Mouse (Mus musculus) liver, embryonic 12.5 days (tissue): ENCODE results near the gene Pde6c. TPM values are rescaled to one million over a fixed set of nuclear protein-coding genes. Genes with fewer than 3 reads are reported as not detected.

Source experiments
- ATAC-seq: fragments of 200-750 bp; cut with Nextera tagmentation; 2 replicates; pipeline ENCODE4 v1.8.0; 2017; ENCODE audit warnings: moderate number of reproducible peaks, mild to moderate bottlenecking, moderate library complexity
- H3K27ac ChIP-seq: fragments of 300-500 bp; sonication (generic); 2 replicates; pipeline ENCODE4 v1.5.1; 2016; ENCODE audit warnings: mild to moderate bottlenecking
- H3K27me3 ChIP-seq: fragments of 300-500 bp; sonication (generic); replicated peaks from 2 replicates; pipeline ENCODE4 v1.6.1; 2016; ENCODE audit warnings: mild to moderate bottlenecking, moderate library complexity
- H3K36me3 ChIP-seq: fragments of 300-500 bp; sonication (generic); 2 replicates; pipeline ENCODE4 v1.6.1; 2016; ENCODE audit warnings: mild to moderate bottlenecking, moderate library complexity
- H3K4me1 ChIP-seq: fragments of 300-500 bp; sonication (generic); 2 replicates; pipeline ENCODE4 v1.6.1; 2016
- H3K4me2 ChIP-seq: fragments of 300-500 bp; sonication (generic); 2 replicates; pipeline ENCODE4 v1.6.1; 2016; ENCODE audit warnings: mild to moderate bottlenecking, moderate library complexity
- H3K4me3 ChIP-seq: fragments of 300-500 bp; sonication (generic); 2 replicates; pipeline ENCODE4 v1.5.1; 2016; ENCODE audit warnings: mild to moderate bottlenecking, moderate library complexity
- H3K9ac ChIP-seq: fragments of 300-500 bp; sonication (generic); 2 replicates; pipeline ENCODE4 v1.6.1; 2016; ENCODE audit warnings: mild to moderate bottlenecking, moderate library complexity
- H3K9me3 ChIP-seq: fragments of 300-500 bp; sonication (generic); replicated peaks from 2 replicates; pipeline ENCODE4 v1.6.1; 2016; ENCODE audit warnings: mild to moderate bottlenecking, moderate library complexity
- WGBS: fragments of 180-500 bp; shearing (Covaris S2); methylation state at CpG from one replicate; pipeline ENCODE4 v1.1.7; 2016; ENCODE audit not compliant: insufficient replicate concordance; 5-methylcytosine and 5-hydroxymethylcytosine counted together
- polyA plus RNA-seq: library from polyadenylated mRNA; unstranded; fragments of >200 nt; fragmentation: Nextera tagmentation; extraction: Ambion mirVana; gene quantifications from 2 replicates; pipeline ENCODE4 v1.2.1, GENCODE M21; 2016

The Pde6c gene
- polyA plus RNA-seq, result 3.2 and 3.5 TPM in 2 replicates

- H3K9ac ChIP-seq, result no peak within 1 kb of the TSS
- H3K27ac ChIP-seq, result peak within 1 kb of the TSS; percentile 61
Observed at GRCm38 (mm10) chr19:38132481-38132880, at the start of gene Pde6c. TSS of gene Pde6c (plus strand) at chr19:38132781.

GRCm38 (mm10) chr19:38082931-38083525, 49.6 kb upstream of the Pde6c start:
- Histone ChIP-seq H3K27me3 (no peaks in the 10 kb centered on the region), H3K4me1 (no peaks in the 10 kb centered on the region), H3K27ac (no peak overlapping the region), H3K4me3 (no peak overlapping the region), H3K9ac (no peak overlapping the region), H3K4me2 (no peak overlapping the region), H3K9me3 (no peaks in the 10 kb centered on the region), H3K36me3 (no peaks in the 10 kb centered on the region)
- 48% methylated on average over 5 of the region's 5 CpGs for WGBS
- ATAC-seq, result no peak

More at GRCm38 (mm10) chr19:38132481-38132880, at the start of gene Pde6c:
- Histone ChIP-seq H3K27me3 (0 out of 2 replicates have a peak, but pooled peaks cover 3% of the 10 kb centered on the region), H3K4me3 (no peak within 1 kb of the TSS), H3K36me3 (no peaks in the 10 kb centered on the region), H3K4me1 (no peaks in the 10 kb centered on the region), H3K4me2 (no peak within 1 kb of the TSS), H3K9me3 (no peaks in the 10 kb centered on the region)
- no peak for ATAC-seq
- 65% methylated on average over 6 of the region's 6 CpGs for WGBS

- Histone ChIP-seq H3K9ac (no peak overlapping the region), H3K9me3 (no peaks in the 10 kb centered on the region), H3K27ac (no peak overlapping the region), H3K4me2 (no peak overlapping the region), H3K36me3 (no peaks in the 10 kb centered on the region), H3K4me1 (no peaks in the 10 kb centered on the region), H3K4me3 (no peak overlapping the region), H3K27me3 (no peaks in the 10 kb centered on the region)
- 66% methylated on average over 4 of the region's 4 CpGs for WGBS
- no peak for ATAC-seq
Observed at GRCm38 (mm10) chr19:38085841-38086240, 46.7 kb upstream of the Pde6c start.

- ATAC-seq, result no peak
- Histone ChIP-seq H3K27ac (no peak overlapping the region), H3K36me3 (no peaks in the 10 kb centered on the region), H3K4me3 (no peak overlapping the region), H3K27me3 (no peaks in the 10 kb centered on the region), H3K4me2 (no peak overlapping the region), H3K9me3 (no peaks in the 10 kb centered on the region), H3K4me1 (no peaks in the 10 kb centered on the region), H3K9ac (no peak overlapping the region)
- WGBS, result 42% methylated on average over 11 of the region's 11 CpGs
Observed at GRCm38 (mm10) chr19:38086948-38087551, 45.5 kb upstream of the Pde6c start.

GRCm38 (mm10) chr19:38089358-38089757, 43.2 kb upstream of the Pde6c start:
- Histone ChIP-seq H3K9me3 (no peaks in the 10 kb centered on the region), H3K4me3 (no peak overlapping the region), H3K27ac (no peak overlapping the region), H3K4me1 (no peaks in the 10 kb centered on the region), H3K4me2 (no peak overlapping the region), H3K27me3 (peaks cover 6% of the 10 kb centered on the region; the same call in 1 of the 2 replicates), H3K36me3 (no peaks in the 10 kb centered on the region), H3K9ac (no peak overlapping the region)
- ATAC-seq, result no peak
- 71% methylated on average over 8 of the region's 8 CpGs for WGBS

- Histone ChIP-seq H3K9me3 (no peaks in the 10 kb centered on the region), H3K4me1 (0 out of 2 replicates have a peak, but pooled peaks cover 2% of the 10 kb centered on the region), H3K4me3 (no peak overlapping the region), H3K27ac (no peak overlapping the region), H3K27me3 (peaks cover 28% of the 10 kb centered on the region), H3K4me2 (no peak overlapping the region), H3K9ac (no peak overlapping the region), H3K36me3 (no peaks in the 10 kb centered on the region)
- WGBS, result 40% methylated on average over 4 of the region's 4 CpGs
- no peak for ATAC-seq
Observed at GRCm38 (mm10) chr19:38091512-38091985, 41.0 kb upstream of the Pde6c start.

- no peak overlapping the region for H3K4me2 ChIP-seq
- H3K9ac ChIP-seq, result no peak overlapping the region
- no peak for ATAC-seq
- H3K27ac ChIP-seq, result no peak overlapping the region
- no peaks in the 10 kb centered on the region for H3K36me3 ChIP-seq
- H3K4me1 ChIP-seq, result 0 out of 2 replicates have a peak, but pooled peaks cover 5% of the 10 kb centered on the region
- H3K9me3 ChIP-seq, result no peaks in the 10 kb centered on the region
- no peak overlapping the region for H3K4me3 ChIP-seq
- 11% methylated on average over 4 of the region's 4 CpGs for WGBS
- H3K27me3 ChIP-seq, result peaks cover 66% of the 10 kb centered on the region
Observed at GRCm38 (mm10) chr19:38096231-38096630, 36.4 kb upstream of the Pde6c start.

- H3K27me3 ChIP-seq, result peaks cover 66% of the 10 kb centered on the region
- peak; percentile 30; the same call in 1 of the 2 replicates for ATAC-seq
- no peaks in the 10 kb centered on the region for H3K36me3 ChIP-seq
- peak within 1 kb of the TSS; percentile 29 for H3K4me3 ChIP-seq
- no peak within 1 kb of the TSS for H3K27ac ChIP-seq
- no peak within 1 kb of the TSS for H3K9ac ChIP-seq
- 3% methylated on average over 77 of the region's 77 CpGs for WGBS
- 0 out of 2 replicates have a peak, but pooled peaks cover 5% of the 10 kb centered on the region for H3K4me1 ChIP-seq
- H3K9me3 ChIP-seq, result no peaks in the 10 kb centered on the region
- H3K4me2 ChIP-seq, result peak within 1 kb of the TSS; percentile 54
Observed at GRCm38 (mm10) chr19:38096858-38097758, 35.5 kb upstream of the Pde6c start, which contains the start of gene Ffar4. TSS of gene Ffar4 (plus strand) at chr19:38097071.

- no peak for ATAC-seq
- no peaks in the 10 kb centered on the region for H3K4me1 ChIP-seq
- no peak overlapping the region for H3K9ac ChIP-seq
- WGBS, result 72% methylated on average over 4 of the region's 4 CpGs
- H3K36me3 ChIP-seq, result no peaks in the 10 kb centered on the region
- no peak overlapping the region for H3K4me2 ChIP-seq
- no peaks in the 10 kb centered on the region for H3K9me3 ChIP-seq
- H3K4me3 ChIP-seq, result no peak overlapping the region
- H3K27ac ChIP-seq, result no peak overlapping the region
- H3K27me3 ChIP-seq, result 0 out of 2 replicates have a peak, but pooled peaks cover 7% of the 10 kb centered on the region
Observed at GRCm38 (mm10) chr19:38107871-38108270, 24.7 kb upstream of the Pde6c start.

GRCm38 (mm10) chr19:38109506-38110242, 22.9 kb upstream of the Pde6c start:
- ATAC-seq, result no peak
- Histone ChIP-seq H3K4me2 (no peak overlapping the region), H3K4me3 (no peak overlapping the region), H3K4me1 (no peaks in the 10 kb centered on the region), H3K27me3 (0 out of 2 replicates have a peak, but pooled peaks cover 7% of the 10 kb centered on the region), H3K9ac (no peak overlapping the region), H3K36me3 (no peaks in the 10 kb centered on the region), H3K27ac (no peak overlapping the region), H3K9me3 (no peaks in the 10 kb centered on the region)
- WGBS, result 77% methylated on average over 15 of the region's 15 CpGs

GRCm38 (mm10) chr19:38111056-38111455, 21.5 kb upstream of the Pde6c start:
- H3K9me3 ChIP-seq, result no peaks in the 10 kb centered on the region
- WGBS, result 58% methylated on average over 8 of the region's 8 CpGs
- no peak for ATAC-seq

More at GRCm38 (mm10) chr19:38111056-38111455, 21.5 kb upstream of the Pde6c start:
- H3K4me3 ChIP-seq, result no peak overlapping the region
- no peak overlapping the region for H3K4me2 ChIP-seq
- no peak overlapping the region for H3K27ac ChIP-seq
- no peak overlapping the region for H3K9ac ChIP-seq
- no peaks in the 10 kb centered on the region for H3K4me1 ChIP-seq
- H3K36me3 ChIP-seq, result no peaks in the 10 kb centered on the region
- no peaks in the 10 kb centered on the region for H3K27me3 ChIP-seq
